Mouse (Mus musculus): Measurements from ENCODE around the gene Dock4. TPM values are rescaled to one million over a fixed set of nuclear protein-coding genes. Genes with fewer than 3 reads are reported as not detected.

Gene Dock4
- polyA plus RNA-seq, 1 experiment from 2014 or later, result 13.9 TPM

DNA sequence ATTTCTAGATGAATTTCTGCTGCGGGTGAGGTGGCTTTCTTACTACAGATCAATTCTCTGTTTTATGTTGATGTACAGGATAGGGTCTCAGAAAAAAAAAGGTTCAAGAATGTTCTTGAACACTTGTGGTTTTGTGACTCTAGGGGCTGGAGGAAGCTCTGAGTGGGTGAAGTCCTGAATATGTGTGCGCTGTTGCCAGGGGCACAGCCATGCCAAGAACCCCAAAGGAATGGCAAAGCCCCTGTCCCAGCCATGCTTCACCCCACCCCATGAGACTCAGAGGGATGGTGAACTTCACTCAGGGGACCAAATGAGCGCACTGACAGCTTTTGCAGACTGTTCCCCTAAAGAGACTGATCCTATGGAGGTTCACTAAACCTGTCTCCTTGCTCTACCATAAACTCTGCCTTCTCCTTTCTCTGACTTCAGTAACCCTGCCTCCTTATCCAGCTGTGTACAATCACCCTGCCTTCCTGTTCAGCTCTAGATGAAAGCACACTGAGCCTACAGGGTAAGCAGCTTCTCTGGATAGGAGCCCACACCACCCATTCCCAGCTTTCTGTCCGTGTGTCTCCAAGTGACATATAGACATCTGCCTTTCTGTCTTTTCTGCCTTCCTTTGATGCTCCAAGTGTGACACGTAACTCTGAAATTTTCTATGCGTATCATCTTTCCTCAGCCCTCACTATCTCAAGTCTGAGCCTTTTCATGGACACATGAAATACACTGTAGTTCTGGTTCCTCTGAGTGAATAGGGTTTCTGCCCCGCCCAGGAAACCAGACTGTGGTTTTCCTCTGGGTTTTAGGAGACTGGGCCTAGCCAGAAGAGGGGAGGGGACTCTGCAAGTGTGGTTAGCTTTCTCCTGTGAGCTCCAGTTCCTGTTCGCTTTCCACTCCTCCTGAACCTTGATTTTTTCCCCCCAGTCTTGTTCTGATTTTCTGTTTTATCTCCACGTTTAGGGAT, 90.2 kb downstream of the Dock4 start:
- Histone ChIP-seq H3K4me3 (ENCODE audit: low read depth, low read length) (no peak overlapping the region), H3K9me3 (ENCODE audit: control insufficient read depth, low read depth, low read length) (no peaks in the 10 kb centered on the region), H3K4me1 (ENCODE audit: control insufficient read depth, insufficient read depth, low read length) (0 out of 2 replicates have a peak, but pooled peaks cover 5% of the 10 kb centered on the region), H3K36me3 (ENCODE audit: control insufficient read depth, insufficient read depth, low read length) (no peaks in the 10 kb centered on the region), H3K4me2 (replicated peaks; ENCODE audit: low read depth, low read length) (no peak overlapping the region), H3K27ac (ENCODE audit: low read length) (no peak overlapping the region), H3K9ac (replicated peaks; ENCODE audit: low read depth, low read length) (no peak overlapping the region), H3K27me3 (ENCODE audit: control insufficient read depth, insufficient read depth, low read length) (no peaks in the 10 kb centered on the region)
- no peak for ATAC-seq (ENCODE audit: insufficient number of reproducible peaks, insufficient read depth, low FRiP score, low read depth)
- WGBS, result 81% methylated on average over 9 of the region's 9 CpGs

DNA sequence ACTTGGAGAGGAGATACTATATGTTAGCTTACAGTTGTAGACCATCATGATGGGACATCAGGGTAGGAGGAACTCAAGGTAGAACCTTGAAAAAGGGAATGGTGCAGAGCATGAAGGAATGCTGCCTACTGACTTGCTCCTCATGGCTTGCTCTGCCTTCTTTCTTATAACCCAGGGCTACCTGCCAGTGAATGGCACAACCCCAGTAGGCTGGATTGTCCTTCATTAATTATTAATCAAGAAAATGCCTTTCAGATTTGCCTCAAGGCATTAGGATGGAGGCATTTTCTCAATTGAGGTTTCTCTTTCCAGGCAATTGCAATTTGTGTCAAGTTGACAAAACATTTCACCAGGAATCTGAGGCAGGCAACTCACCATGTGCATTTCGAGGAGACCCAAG, 92.1 kb downstream of the Dock4 start:
- Histone ChIP-seq H3K36me3 (ENCODE audit: control insufficient read depth, insufficient read depth, low read length) (no peaks in the 10 kb centered on the region), H3K27me3 (ENCODE audit: control insufficient read depth, insufficient read depth, low read length) (no peaks in the 10 kb centered on the region), H3K9me3 (ENCODE audit: control insufficient read depth, low read depth, low read length) (no peaks in the 10 kb centered on the region), H3K4me2 (replicated peaks; ENCODE audit: low read depth, low read length) (no peak overlapping the region), H3K27ac (ENCODE audit: low read length) (no peak overlapping the region), H3K9ac (replicated peaks; ENCODE audit: low read depth, low read length) (no peak overlapping the region), H3K4me3 (ENCODE audit: low read depth, low read length) (no peak overlapping the region), H3K4me1 (ENCODE audit: control insufficient read depth, insufficient read depth, low read length) (0 out of 2 replicates have a peak, but pooled peaks cover under 1% of the 10 kb centered on the region)
- WGBS, result 83% methylated on average over 1 of the region's 1 CpGs
- no peak for ATAC-seq (ENCODE audit: insufficient number of reproducible peaks, insufficient read depth, low FRiP score, low read depth)

DNA sequence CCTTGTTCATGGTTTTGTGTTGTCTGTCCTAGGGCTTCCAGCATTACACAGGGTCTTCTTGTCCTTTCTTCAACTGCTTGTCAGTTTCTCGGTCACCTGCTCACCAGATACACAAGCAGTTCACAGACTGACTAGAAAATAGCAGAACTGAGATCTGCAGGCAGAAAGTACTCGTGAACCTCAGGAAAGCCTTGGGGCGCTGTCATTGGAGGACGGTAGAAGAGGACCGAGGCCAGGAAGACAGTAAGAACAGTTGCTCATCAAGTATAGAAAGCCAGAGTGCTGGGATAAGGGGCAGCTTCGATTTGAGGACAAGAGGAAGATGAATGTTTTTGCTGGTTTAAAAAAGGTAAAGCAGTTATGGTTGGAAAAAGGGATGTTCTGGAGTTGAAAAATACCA, 92.6 kb downstream of the Dock4 start:
- Histone ChIP-seq H3K27ac (ENCODE audit: low read length) (no peak overlapping the region), H3K27me3 (ENCODE audit: control insufficient read depth, insufficient read depth, low read length) (no peaks in the 10 kb centered on the region), H3K9ac (replicated peaks; ENCODE audit: low read depth, low read length) (no peak overlapping the region), H3K9me3 (ENCODE audit: control insufficient read depth, low read depth, low read length) (no peaks in the 10 kb centered on the region), H3K4me3 (ENCODE audit: low read depth, low read length) (no peak overlapping the region), H3K4me1 (ENCODE audit: control insufficient read depth, insufficient read depth, low read length) (no peaks in the 10 kb centered on the region), H3K36me3 (ENCODE audit: control insufficient read depth, insufficient read depth, low read length) (no peaks in the 10 kb centered on the region), H3K4me2 (replicated peaks; ENCODE audit: low read depth, low read length) (no peak overlapping the region)
- ATAC-seq (ENCODE audit: insufficient number of reproducible peaks, insufficient read depth, low FRiP score, low read depth), result no peak
- 88% methylated on average over 6 of the region's 6 CpGs for WGBS

DNA sequence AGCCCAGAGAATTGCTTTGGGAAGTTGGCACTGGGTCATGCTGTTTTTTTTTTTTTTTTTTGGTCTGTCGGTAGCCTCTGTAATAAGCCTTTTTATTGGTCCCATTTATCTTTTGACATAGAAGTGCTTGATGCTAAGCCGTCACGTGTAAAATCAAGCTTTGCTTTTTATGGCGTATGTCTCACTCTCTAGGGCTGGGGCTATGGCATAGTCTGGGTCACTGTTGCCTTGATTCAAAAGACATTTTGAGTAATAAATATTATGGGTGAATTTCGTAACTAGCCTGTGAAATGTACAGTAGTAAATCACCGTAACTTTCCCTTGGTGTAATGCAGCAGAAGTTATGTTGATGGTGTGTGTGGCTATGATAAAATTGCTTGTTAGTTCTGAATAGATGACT, 93.0 kb downstream of the Dock4 start:
- Histone ChIP-seq H3K4me1 (ENCODE audit: control insufficient read depth, insufficient read depth, low read length) (no peaks in the 10 kb centered on the region), H3K4me2 (replicated peaks; ENCODE audit: low read depth, low read length) (no peak overlapping the region), H3K27ac (ENCODE audit: low read length) (no peak overlapping the region), H3K9me3 (ENCODE audit: control insufficient read depth, low read depth, low read length) (no peaks in the 10 kb centered on the region), H3K36me3 (ENCODE audit: control insufficient read depth, insufficient read depth, low read length) (no peaks in the 10 kb centered on the region), H3K27me3 (ENCODE audit: control insufficient read depth, insufficient read depth, low read length) (no peaks in the 10 kb centered on the region), H3K9ac (replicated peaks; ENCODE audit: low read depth, low read length) (no peak overlapping the region), H3K4me3 (ENCODE audit: low read depth, low read length) (no peak overlapping the region)
- WGBS, result 82% methylated on average over 6 of the region's 6 CpGs
- no peak for ATAC-seq (ENCODE audit: insufficient number of reproducible peaks, insufficient read depth, low FRiP score, low read depth)

DNA sequence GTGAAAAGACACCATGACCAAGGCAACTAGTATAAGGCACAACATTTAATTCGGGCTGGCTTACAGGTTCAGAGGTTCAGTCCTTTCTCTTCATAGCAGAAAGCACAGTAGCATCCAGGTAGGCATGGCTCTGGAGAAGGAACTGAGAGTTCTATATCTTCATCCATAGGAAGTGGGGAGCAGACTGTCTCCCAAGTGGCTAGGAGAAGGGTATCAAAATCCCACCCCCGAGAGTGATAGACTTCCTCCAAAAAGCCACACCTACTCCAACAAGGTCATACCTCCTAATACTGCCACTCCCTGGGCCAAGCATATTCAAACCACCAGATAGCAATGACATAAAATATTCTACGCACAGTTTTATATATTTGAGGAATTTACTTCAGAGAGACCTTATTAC, 98.5 kb downstream of the Dock4 start:
- Histone ChIP-seq H3K27me3 (ENCODE audit: control insufficient read depth, insufficient read depth, low read length) (no peaks in the 10 kb centered on the region), H3K4me1 (ENCODE audit: control insufficient read depth, insufficient read depth, low read length) (no peaks in the 10 kb centered on the region), H3K36me3 (ENCODE audit: control insufficient read depth, insufficient read depth, low read length) (no peaks in the 10 kb centered on the region), H3K4me2 (replicated peaks; ENCODE audit: low read depth, low read length) (no peak overlapping the region), H3K9ac (replicated peaks; ENCODE audit: low read depth, low read length) (no peak overlapping the region), H3K4me3 (ENCODE audit: low read depth, low read length) (no peak overlapping the region), H3K27ac (ENCODE audit: low read length) (no peak overlapping the region), H3K9me3 (ENCODE audit: control insufficient read depth, low read depth, low read length) (no peaks in the 10 kb centered on the region)
- ATAC-seq (ENCODE audit: insufficient number of reproducible peaks, insufficient read depth, low FRiP score, low read depth), result no peak
- 87% methylated on average over 3 of the region's 3 CpGs for WGBS

DNA sequence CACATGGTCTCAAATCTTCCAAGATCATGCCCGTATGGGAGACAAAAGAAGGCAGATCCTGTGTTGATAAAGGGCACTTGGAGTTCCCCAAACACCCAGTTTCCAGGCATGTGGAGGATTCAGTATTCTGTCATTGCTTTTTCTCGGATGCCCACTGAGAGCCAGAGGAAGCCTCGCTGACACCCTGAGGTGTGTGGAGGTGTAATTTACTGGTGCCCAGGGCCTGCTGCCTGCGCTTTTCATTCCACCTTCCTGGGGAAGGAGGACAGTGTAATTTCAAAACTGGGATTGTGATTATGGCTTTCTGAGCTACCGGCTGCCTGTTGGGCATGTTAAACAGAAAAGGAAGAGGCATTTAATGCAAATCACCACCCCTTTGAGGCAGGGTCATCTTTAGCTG, 101.1 kb downstream of the Dock4 start:
- no peak overlapping the region for H3K4me3 ChIP-seq (ENCODE audit: low read depth, low read length)
- no peaks in the 10 kb centered on the region for H3K36me3 ChIP-seq (ENCODE audit: control insufficient read depth, insufficient read depth, low read length)
- no peak overlapping the region for H3K9ac ChIP-seq (replicated peaks; ENCODE audit: low read depth, low read length)
- H3K4me2 ChIP-seq (replicated peaks; ENCODE audit: low read depth, low read length), result no peak overlapping the region
- H3K27me3 ChIP-seq (ENCODE audit: control insufficient read depth, insufficient read depth, low read length), result no peaks in the 10 kb centered on the region
- 64% methylated on average over 5 of the region's 5 CpGs for WGBS
- no peak overlapping the region for H3K27ac ChIP-seq (ENCODE audit: low read length)
- no peaks in the 10 kb centered on the region for H3K9me3 ChIP-seq (ENCODE audit: control insufficient read depth, low read depth, low read length)
- no peaks in the 10 kb centered on the region for H3K4me1 ChIP-seq (ENCODE audit: control insufficient read depth, insufficient read depth, low read length)
- no peak for ATAC-seq (ENCODE audit: insufficient number of reproducible peaks, insufficient read depth, low FRiP score, low read depth)

DNA sequence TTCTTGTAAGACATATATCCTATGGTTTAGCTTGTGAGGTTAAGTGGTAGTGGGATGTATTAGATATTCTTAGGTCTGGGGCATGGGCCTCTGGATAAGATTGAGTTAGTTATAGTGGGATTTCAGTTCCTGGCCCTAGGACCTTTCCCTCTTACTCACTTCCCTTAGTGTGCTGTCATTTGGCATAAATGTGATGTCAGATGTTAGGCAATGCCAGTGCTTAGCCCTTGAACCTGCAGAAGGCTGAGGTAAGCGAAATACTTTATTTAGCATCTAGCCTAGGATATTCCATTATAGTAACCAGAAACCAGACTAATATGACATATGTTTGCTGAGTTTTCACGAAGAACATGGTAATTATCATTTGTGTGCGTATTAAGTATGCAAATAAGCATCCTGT, 105.6 kb downstream of the Dock4 start:
- ATAC-seq (ENCODE audit: insufficient number of reproducible peaks, insufficient read depth, low FRiP score, low read depth), result no peak
- H3K4me3 ChIP-seq (ENCODE audit: low read depth, low read length), result no peak overlapping the region
- H3K9ac ChIP-seq (replicated peaks; ENCODE audit: low read depth, low read length), result no peak overlapping the region
- no peaks in the 10 kb centered on the region for H3K4me1 ChIP-seq (ENCODE audit: control insufficient read depth, insufficient read depth, low read length)
- H3K36me3 ChIP-seq (ENCODE audit: control insufficient read depth, insufficient read depth, low read length), result no peaks in the 10 kb centered on the region
- 88% methylated on average over 3 of the region's 3 CpGs for WGBS
- no peak overlapping the region for H3K27ac ChIP-seq (ENCODE audit: low read length)
- H3K9me3 ChIP-seq (ENCODE audit: control insufficient read depth, low read depth, low read length), result no peaks in the 10 kb centered on the region
- H3K27me3 ChIP-seq (ENCODE audit: control insufficient read depth, insufficient read depth, low read length), result no peaks in the 10 kb centered on the region
- H3K4me2 ChIP-seq (replicated peaks; ENCODE audit: low read depth, low read length), result no peak overlapping the region

DNA sequence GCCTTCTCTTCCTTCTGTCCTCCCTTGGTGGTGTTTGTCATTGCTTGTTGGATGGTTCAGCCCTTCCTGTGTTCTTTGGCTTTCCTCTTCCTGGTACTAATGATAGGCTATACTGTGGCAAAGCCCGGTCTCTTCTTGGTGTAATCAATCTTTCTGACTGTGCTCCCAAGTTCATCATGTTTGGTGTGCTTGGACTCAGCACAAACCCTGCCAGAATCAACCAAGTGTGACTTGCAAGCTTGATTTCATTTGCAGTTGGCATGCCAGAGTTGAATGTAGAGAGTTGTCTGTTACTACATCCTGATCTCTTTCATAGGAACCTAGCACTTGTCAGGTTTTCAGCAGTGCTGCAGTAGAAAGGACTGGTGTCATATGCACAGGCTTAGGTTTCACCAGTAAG, 106.4 kb downstream of the Dock4 start:
- H3K4me1 ChIP-seq (ENCODE audit: control insufficient read depth, insufficient read depth, low read length), result no peaks in the 10 kb centered on the region
- no peaks in the 10 kb centered on the region for H3K27me3 ChIP-seq (ENCODE audit: control insufficient read depth, insufficient read depth, low read length)
- H3K4me2 ChIP-seq (replicated peaks; ENCODE audit: low read depth, low read length), result no peak overlapping the region
- 64% methylated on average over 1 of the region's 1 CpGs for WGBS
- no peak for ATAC-seq (ENCODE audit: insufficient number of reproducible peaks, insufficient read depth, low FRiP score, low read depth)
- no peak overlapping the region for H3K27ac ChIP-seq (ENCODE audit: low read length)
- no peak overlapping the region for H3K4me3 ChIP-seq (ENCODE audit: low read depth, low read length)
- no peaks in the 10 kb centered on the region for H3K9me3 ChIP-seq (ENCODE audit: control insufficient read depth, low read depth, low read length)
- no peaks in the 10 kb centered on the region for H3K36me3 ChIP-seq (ENCODE audit: control insufficient read depth, insufficient read depth, low read length)
- H3K9ac ChIP-seq (replicated peaks; ENCODE audit: low read depth, low read length), result no peak overlapping the region

DNA sequence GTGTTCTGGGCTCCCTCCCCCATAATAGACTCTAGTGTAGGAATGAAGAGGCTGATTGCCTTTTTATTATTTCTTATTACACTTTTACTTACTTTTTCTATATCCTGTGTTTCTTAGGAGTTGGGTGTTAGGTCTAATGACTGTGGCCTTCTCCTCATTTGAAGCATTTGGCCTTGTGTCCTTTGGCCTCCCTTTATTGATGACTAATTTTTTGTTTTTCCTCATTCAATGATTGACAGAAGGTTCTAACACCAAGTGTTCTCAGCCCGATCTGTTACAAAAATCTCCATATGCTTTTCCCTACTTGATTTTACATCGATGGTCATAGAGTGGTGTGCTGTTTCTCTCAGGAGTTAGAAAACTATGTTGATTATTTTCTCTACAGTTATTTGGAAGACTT, 108.2 kb downstream of the Dock4 start:
- no peaks in the 10 kb centered on the region for H3K4me1 ChIP-seq (ENCODE audit: control insufficient read depth, insufficient read depth, low read length)
- no peak overlapping the region for H3K4me2 ChIP-seq (replicated peaks; ENCODE audit: low read depth, low read length)
- no peak overlapping the region for H3K4me3 ChIP-seq (ENCODE audit: low read depth, low read length)
- ATAC-seq (ENCODE audit: insufficient number of reproducible peaks, insufficient read depth, low FRiP score, low read depth), result no peak
- H3K27ac ChIP-seq (ENCODE audit: low read length), result no peak overlapping the region
- H3K36me3 ChIP-seq (ENCODE audit: control insufficient read depth, insufficient read depth, low read length), result no peaks in the 10 kb centered on the region
- H3K9me3 ChIP-seq (ENCODE audit: control insufficient read depth, low read depth, low read length), result no peaks in the 10 kb centered on the region
- no peaks in the 10 kb centered on the region for H3K27me3 ChIP-seq (ENCODE audit: control insufficient read depth, insufficient read depth, low read length)
- WGBS, result 93% methylated on average over 2 of the region's 2 CpGs
- H3K9ac ChIP-seq (replicated peaks; ENCODE audit: low read depth, low read length), result no peak overlapping the region

All from stomach, embryonic 14.5 days (tissue).